Mouse (Mus musculus) midbrain, embryonic 11.5 days (tissue): ENCODE results near the gene Cabp4. TPM values are rescaled to one million over a fixed set of nuclear protein-coding genes. Genes with fewer than 3 reads are reported as not detected.
"Not testable (repeated sequence)": the region's sequence is repeated elsewhere in the genome, so short reads cannot be mapped to it uniquely, and the experiment has no call there.

Experiments
- ATAC-seq: fragments of 200-750 bp; cut with Nextera tagmentation; 2 replicates; pipeline ENCODE4 v1.8.0; 2017; ENCODE audit warnings: moderate TSS enrichment, moderate library complexity; ENCODE audit not compliant: low FRiP score
- DNase-seq: peaks from one replicate; pipeline ENCODE4 v3.0.0; 2015; ENCODE audit warnings: low spot score; ENCODE audit errors: missing footprints
- H3K27ac ChIP-seq: fragments of 300-500 bp; sonication (generic); 2 replicates; pipeline ENCODE4 v1.5.1; 2014; ENCODE audit warnings: low read depth, low read length
- H3K27me3 ChIP-seq: fragments of 300-500 bp; sonication (generic); 2 replicates; pipeline ENCODE4 v1.6.1; 2014; ENCODE audit warnings: mild to moderate bottlenecking, low read length, moderate library complexity, mixed read lengths; ENCODE audit not compliant: control insufficient read depth, insufficient read depth
- H3K36me3 ChIP-seq: fragments of 300-500 bp; sonication (generic); 2 replicates; pipeline ENCODE4 v1.6.1; 2014; ENCODE audit warnings: mild to moderate bottlenecking, low read length, moderate library complexity, mixed read lengths; ENCODE audit not compliant: control insufficient read depth, insufficient read depth
- H3K4me1 ChIP-seq: fragments of 300-500 bp; sonication (generic); 2 replicates; pipeline ENCODE4 v1.6.1; 2014; ENCODE audit warnings: low read length; ENCODE audit not compliant: control insufficient read depth, insufficient read depth
- H3K4me2 ChIP-seq: fragments of 300-500 bp; sonication (generic); 2 replicates; pipeline ENCODE4 v1.6.1; 2014; ENCODE audit warnings: mild to moderate bottlenecking, moderate library complexity
- H3K4me3 ChIP-seq: fragments of 300-500 bp; sonication (generic); 2 replicates; pipeline ENCODE4 v1.5.1; 2014; ENCODE audit warnings: low read depth, low read length
- H3K9ac ChIP-seq: fragments of 300-500 bp; sonication (generic); 2 replicates; pipeline ENCODE4 v1.6.1; 2014; ENCODE audit warnings: low read length
- H3K9me3 ChIP-seq: fragments of 300-500 bp; sonication (generic); 2 replicates; pipeline ENCODE4 v1.6.1; 2016; ENCODE audit warnings: low read length; ENCODE audit not compliant: control insufficient read depth
- WGBS: fragments of 180-500 bp; shearing (Covaris S2); extraction: QIAGEN DNeasy Blood & Tissue Kit; methylation state at CpG from one replicate; pipeline ENCODE4 v1.1.7; 2014; 5-methylcytosine and 5-hydroxymethylcytosine counted together
- polyA plus RNA-seq: library from polyadenylated mRNA; unstranded; fragments of >200 nt; fragmentation: Nextera tagmentation; extraction: Ambion mirVana; gene quantifications from 2 replicates; pipeline ENCODE4 v1.2.1, GENCODE M21; 2014

Gene Cabp4
- polyA plus RNA-seq, 1 experiment from 2014 or later: not detected

DNA sequence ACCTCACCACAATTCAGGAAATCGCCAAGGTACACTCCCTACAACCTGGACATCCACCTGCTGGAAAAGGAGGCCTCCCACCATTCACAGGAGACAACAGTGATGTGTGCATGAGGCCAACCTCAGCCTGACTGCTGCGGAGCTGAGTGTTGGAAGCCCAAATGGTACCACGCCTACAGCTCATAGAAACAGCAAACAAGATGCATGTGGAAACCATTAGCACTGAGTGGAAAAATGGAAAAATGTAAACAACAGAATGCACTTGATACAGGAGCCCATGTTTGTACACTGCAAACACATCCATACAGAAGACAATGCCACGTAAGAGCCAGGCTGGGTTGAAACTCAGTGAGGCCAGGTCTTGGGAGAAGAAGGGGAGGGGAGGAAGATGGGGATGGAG, 19.4 kb downstream of the Cabp4 start:
- no peak overlapping the region for H3K9ac ChIP-seq
- H3K9me3 ChIP-seq: no peaks in the 10 kb centered on the region
- ATAC-seq: no peak
- H3K27me3 ChIP-seq: no peaks in the 10 kb centered on the region
- DNase-seq: no peak
- H3K4me1 ChIP-seq: peaks cover 16% of the 10 kb centered on the region
- no peak overlapping the region for H3K4me2 ChIP-seq
- no peak overlapping the region for H3K27ac ChIP-seq
- H3K4me3 ChIP-seq: no peak overlapping the region
- peaks cover 4% of the 10 kb centered on the region for H3K36me3 ChIP-seq
- 90% methylated on average over 4 of the region's 4 CpGs for WGBS

DNA sequence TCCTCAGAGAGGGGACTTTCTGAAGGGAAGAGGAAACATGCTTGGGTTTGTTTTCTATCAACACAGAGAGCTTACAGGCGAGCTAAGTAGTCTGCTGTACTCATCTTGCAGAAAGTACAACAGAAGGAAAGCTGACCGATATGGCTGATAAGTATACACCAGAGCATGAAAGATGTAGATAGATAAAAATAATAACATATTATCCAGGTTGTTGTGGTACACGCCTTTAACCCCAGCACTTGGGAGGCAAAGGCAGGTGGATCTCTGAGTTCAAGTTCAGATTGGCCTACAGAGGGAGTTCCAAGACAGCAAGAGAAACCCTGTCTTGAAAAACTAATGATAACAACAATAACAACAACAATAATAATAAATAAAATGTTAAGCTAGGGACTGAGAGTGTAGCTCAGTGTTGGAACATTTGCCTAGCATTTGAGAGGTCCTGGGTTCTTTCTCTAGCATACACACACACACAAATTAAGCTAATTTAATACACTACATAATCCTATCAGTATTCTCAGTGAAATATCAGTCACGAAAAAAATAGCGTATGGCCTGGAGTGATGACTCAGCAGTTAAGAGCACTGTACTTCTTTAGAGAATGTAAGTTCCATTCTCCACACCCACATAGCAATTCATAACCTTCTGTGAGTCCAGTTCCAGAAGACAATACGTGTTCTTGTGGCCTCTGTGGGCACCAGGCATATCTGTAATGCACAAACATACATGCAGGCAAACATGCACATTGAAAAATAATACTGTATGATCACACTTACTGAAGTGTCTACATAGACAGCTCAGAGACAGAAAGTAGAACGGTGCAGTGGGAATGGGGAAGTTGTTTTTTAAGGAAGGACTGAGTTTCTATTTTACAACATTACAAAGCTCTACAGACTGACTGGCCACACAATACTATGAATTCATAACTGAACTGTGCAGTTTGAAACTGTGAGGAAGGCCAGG, 21.1 kb downstream of the Cabp4 start:
- ATAC-seq: no peak
- H3K27me3 ChIP-seq: no peaks in the 10 kb centered on the region
- H3K36me3 ChIP-seq: no peaks in the 10 kb centered on the region
- H3K4me1 ChIP-seq: peaks cover 16% of the 10 kb centered on the region
- WGBS: 86% methylated on average over 7 of the region's 7 CpGs
- peak; percentile 66 for DNase-seq
- H3K4me3 ChIP-seq: no peak overlapping the region
- H3K9ac ChIP-seq: no peak overlapping the region
- no peak overlapping the region for H3K4me2 ChIP-seq
- H3K27ac ChIP-seq: no peak overlapping the region
- H3K9me3 ChIP-seq: no peaks in the 10 kb centered on the region

DNA sequence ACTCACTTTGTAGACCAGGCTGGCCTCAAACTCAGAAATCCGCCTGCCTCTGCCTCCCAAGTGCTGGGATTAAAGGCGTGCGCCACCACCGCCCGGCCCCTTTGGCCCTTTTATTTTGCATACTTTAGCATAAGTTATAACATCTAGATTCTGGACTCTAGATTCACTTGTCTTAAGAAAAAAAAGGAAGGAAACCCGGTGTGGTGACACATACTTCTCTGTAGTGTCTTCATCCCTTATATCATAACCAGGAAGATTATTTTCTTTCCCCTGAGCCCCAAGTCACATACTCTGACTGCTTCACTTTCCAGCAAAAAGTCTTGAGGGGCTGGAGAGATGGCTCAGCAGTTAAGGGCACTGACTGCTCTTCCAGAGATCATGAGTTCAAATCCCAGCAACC, 21.9 kb downstream of the Cabp4 start:
- H3K9me3 ChIP-seq, H3K9ac ChIP-seq, H3K36me3 ChIP-seq, DNase-seq, H3K27me3 ChIP-seq, H3K4me3 ChIP-seq, H3K27ac ChIP-seq, H3K4me2 ChIP-seq, ATAC-seq: not testable (repeated sequence)
- peaks cover 14% of the 10 kb centered on the region for H3K4me1 ChIP-seq
- WGBS: 60% methylated on average over 6 of the region's 6 CpGs

DNA sequence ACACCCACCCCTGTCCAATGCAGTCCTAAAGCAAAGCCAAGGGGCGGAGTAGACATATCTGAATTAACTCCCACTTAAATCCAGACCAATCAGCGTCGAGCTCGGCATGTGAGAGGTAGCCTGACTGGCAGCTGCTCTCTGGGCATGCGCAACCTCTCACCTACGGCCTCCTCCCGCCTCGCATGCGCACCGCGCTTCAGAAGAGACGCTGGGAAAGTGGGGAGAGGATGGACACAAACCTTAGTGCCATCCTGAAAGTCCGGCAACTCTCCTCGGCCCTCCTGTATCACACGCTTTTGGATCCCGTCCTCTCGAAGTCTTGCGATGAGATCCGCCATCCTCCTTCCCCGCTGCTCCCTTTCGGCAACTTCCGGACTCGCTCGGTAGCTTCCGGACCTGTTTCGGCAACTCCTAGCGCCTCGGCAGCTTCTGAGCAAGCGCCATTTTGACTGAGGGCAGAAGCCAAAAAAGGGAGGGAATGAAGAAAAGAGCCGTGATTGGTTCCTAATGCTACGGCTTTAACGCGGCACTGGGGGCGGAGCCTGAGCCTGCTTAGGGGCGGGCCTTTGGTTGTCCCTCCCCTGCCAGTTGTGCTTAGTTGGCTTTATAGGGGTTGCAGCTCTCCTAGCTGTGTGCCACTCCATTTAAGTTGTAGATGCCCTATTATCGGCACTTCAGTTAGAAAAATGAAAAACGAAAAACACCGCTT, 22.6 kb downstream of the Cabp4 start:
- H3K4me3 ChIP-seq: peak overlapping the region; percentile 31
- peak overlapping the region; percentile 44 for H3K4me2 ChIP-seq
- DNase-seq (peak; percentile 100), ATAC-seq (peak; percentile 80)
- no peaks in the 10 kb centered on the region for H3K9me3 ChIP-seq
- peaks cover 8% of the 10 kb centered on the region for H3K4me1 ChIP-seq
- H3K36me3 ChIP-seq: no peaks in the 10 kb centered on the region
- WGBS: 4% methylated on average over 38 of the region's 38 CpGs
- H3K27ac ChIP-seq: peak overlapping the region; percentile 46
- no peaks in the 10 kb centered on the region for H3K27me3 ChIP-seq
- peak overlapping the region; percentile 62 for H3K9ac ChIP-seq

DNA sequence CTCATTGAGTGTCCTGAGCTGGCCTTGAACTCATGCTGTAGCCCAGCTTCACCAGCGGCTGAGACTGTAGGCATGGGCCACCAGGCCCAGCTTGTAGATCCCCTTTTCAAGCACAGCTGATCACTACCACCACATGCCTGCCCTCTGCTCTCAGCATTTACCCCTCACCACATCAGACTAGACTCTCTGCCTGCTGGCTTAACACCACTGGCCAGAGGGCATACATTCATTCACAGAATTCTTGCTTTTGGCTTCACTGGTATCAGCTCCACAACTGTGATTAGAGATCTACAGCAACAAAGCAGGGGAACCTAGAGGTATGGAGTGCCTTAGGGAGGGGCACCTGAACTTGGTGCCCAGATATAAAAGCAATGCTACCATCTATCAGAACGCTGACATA, 23.3 kb downstream of the Cabp4 start:
- ATAC-seq (no peak; the same call in 1 of the 2 replicates), DNase-seq (no peak)
- Histone ChIP-seq H3K27me3 (no peaks in the 10 kb centered on the region), H3K4me2 (peak overlapping the region; percentile 44), H3K9ac (no peak overlapping the region), H3K27ac (no peak overlapping the region), H3K4me1 (peaks cover 8% of the 10 kb centered on the region), H3K9me3 (no peaks in the 10 kb centered on the region), H3K4me3 (no peak overlapping the region), H3K36me3 (no peaks in the 10 kb centered on the region)
- 92% methylated on average over 2 of the region's 2 CpGs for WGBS

DNA sequence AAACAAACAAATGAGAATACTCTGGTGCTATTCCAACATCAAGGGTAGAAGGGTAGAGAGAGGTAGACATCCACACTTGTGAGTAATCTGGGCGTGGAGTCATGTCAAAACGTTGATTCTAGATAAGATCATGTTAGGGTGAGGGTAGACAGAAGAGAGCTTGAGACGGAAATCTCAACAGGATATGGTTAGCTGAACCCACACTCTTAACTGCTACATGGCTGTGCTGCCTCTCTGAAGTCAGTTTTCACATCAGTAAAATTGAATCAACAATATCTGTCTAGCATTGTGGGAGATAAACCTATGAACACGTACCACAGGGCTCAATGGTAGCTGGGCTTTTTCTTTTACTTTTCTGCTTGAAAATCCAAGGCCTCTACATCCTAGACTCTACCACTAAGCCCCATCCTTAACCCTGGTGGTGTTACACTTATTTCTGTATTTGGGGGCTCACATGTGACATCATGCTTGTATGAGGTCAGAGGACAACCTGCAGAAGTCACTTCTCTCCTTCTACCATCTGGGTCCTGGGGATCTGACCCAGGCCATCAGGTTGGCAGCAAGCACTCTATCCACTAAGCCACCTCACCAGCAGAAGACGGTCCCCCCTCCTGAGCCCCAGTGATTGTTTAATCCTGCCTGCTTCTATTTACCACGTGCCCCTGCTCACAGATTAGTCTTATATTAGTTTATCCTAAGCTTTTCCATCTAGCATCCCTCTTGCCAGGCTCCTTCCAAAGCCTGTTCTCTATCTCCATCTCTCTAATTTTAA, 23.9 kb downstream of the Cabp4 start:
- ATAC-seq (no peak), DNase-seq (no peak)
- Histone ChIP-seq H3K27ac (no peak overlapping the region), H3K36me3 (no peaks in the 10 kb centered on the region), H3K4me2 (no peak overlapping the region), H3K27me3 (no peaks in the 10 kb centered on the region), H3K9me3 (no peaks in the 10 kb centered on the region), H3K4me3 (no peak overlapping the region), H3K4me1 (peaks cover 5% of the 10 kb centered on the region), H3K9ac (no peak overlapping the region)
- WGBS: 91% methylated on average over 6 of the region's 6 CpGs

DNA sequence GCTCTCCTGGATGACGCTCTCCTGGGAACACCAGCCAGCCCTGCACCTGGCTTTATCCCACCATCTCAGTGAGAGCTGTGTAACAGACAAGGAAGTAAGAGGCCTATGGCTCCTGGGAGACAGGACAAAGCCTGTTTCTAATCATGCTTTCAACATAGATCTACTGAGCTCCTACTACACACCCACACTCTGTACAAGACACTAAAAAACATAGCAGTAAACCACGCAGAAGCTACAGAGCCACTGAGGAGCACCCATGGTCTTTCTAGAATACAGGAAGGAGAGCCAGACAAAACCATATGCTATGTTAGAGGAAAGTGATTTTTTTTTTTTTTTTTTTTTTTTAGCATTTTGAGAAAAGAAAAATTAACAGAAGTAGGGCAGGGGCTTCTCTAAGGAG, 25.5 kb downstream of the Cabp4 start:
- Histone ChIP-seq H3K9ac (no peak overlapping the region), H3K27me3 (no peaks in the 10 kb centered on the region), H3K36me3 (peaks cover 5% of the 10 kb centered on the region), H3K27ac (no peak overlapping the region), H3K4me3 (no peak overlapping the region), H3K4me2 (no peak overlapping the region), H3K4me1 (peaks cover 5% of the 10 kb centered on the region), H3K9me3 (no peaks in the 10 kb centered on the region)
- ATAC-seq: no peak
- DNase-seq: no peak
- WGBS: 97% methylated on average over 2 of the region's 2 CpGs

DNA sequence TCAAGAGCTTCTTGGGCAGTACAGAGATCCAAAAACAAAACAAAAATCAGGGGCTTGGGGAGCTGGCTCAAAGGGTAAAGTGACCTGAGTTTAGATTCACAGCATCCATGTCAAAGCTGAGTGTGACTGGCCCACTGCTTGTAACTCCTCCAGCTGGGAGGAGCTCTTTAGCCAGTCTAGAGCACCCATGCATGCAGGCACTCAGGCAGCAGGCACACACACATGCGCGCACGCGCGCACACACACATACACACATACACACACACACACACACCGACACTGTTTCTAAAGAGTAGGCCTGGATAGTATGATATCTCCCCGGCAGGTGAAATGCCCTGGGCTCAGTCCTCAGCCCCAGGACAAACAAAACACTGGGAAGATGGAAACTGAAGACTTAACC, 26.8 kb downstream of the Cabp4 start:
- no peaks in the 10 kb centered on the region for H3K9me3 ChIP-seq
- H3K9ac ChIP-seq: no peak overlapping the region
- H3K4me1 ChIP-seq: peaks cover 5% of the 10 kb centered on the region
- ATAC-seq (no peak), DNase-seq (peak; percentile 49)
- no peak overlapping the region for H3K4me2 ChIP-seq
- no peak overlapping the region for H3K27ac ChIP-seq
- H3K4me3 ChIP-seq: no peak overlapping the region
- 97% methylated on average over 7 of the region's 7 CpGs for WGBS
- H3K36me3 ChIP-seq: peaks cover 5% of the 10 kb centered on the region
- H3K27me3 ChIP-seq: no peaks in the 10 kb centered on the region
